Mouse (Mus musculus): ENCODE measurements around the gene Nr1h2.

DNA sequence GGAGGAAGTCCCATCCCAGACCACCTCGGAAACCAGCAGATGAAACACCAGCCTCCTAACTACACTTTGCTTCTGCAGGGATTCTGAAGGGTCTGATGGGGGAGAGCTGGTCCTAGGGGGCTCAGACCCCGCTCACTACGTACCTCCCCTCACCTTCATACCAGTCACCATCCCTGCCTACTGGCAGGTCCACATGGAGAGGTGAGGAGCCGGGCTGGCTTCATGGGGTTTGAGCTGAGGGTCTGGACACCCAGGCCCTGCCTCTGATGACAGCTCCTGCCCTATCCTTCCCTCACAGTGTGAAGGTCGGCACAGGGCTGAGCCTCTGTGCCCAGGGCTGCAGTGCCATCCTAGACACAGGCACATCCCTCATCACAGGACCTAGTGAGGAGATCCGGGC is 31.2 kb upstream of the Nr1h2 start:
- no peak for TF ChIP-seq TAL1 (IDR thresholded peaks at IDR 0.05; ENCODE audit: low read length)
- TF ChIP-seq GATA1 (IDR thresholded peaks at IDR 0.05; ENCODE audit: low read length): no peak

Data from erythroblast, embryonic 14.5 days (primary cell).